Mouse (Mus musculus): ENCODE measurements around the gene Fam193b. TPM values are rescaled to one million over a fixed set of nuclear protein-coding genes. Genes with fewer than 3 reads are reported as not detected.

The Fam193b gene
- polyA plus RNA-seq, 1 experiment from 2014 or later = 54.8 TPM

GRCm38 (mm10) chr13:55522730-55523129 lies 48.2 kb downstream of the Fam193b start:
- Histone ChIP-seq H3K4me3 (no peak overlapping the region), H3K4me2 (no peak overlapping the region), H3K9ac (no peak overlapping the region), H3K27me3 (no peaks in the 10 kb centered on the region), H3K9me3 (no peaks in the 10 kb centered on the region), H3K27ac (replicated peaks) (no peak overlapping the region), H3K36me3 (no peaks in the 10 kb centered on the region), H3K4me1 (replicated peaks) (no peaks in the 10 kb centered on the region)
- 63% methylated on average over 8 of the region's 8 CpGs for WGBS
- ATAC-seq (ENCODE audit: low FRiP score, low read depth) = no peak

DNA sequence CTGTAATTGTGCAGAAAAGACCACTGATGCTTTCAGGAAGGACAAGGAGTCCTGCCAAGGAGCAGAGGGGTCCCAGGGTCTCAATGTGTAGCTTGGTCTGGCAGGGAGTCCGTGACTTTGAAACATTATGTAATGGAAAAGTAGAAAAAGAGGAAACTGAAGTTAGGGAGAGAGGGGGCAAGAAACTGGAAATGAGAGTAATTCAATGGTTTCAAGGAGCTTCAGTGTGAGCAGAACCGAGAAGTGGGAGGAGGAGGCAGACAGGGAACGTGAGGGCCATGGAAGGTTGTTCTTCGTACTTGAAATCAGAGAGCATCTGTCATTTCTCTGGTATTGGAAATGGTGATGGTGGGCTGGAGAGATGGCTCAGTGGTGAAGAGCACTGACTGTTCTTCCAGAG lies 51.3 kb downstream of the Fam193b start:
- no peak overlapping the region for H3K27ac ChIP-seq (replicated peaks)
- 83% methylated on average over 4 of the region's 4 CpGs for WGBS
- H3K9me3 ChIP-seq = no peaks in the 10 kb centered on the region
- no peak overlapping the region for H3K9ac ChIP-seq
- no peak for ATAC-seq (ENCODE audit: low FRiP score, low read depth)
- H3K36me3 ChIP-seq = no peaks in the 10 kb centered on the region
- no peaks in the 10 kb centered on the region for H3K4me1 ChIP-seq (replicated peaks)
- no peak overlapping the region for H3K4me3 ChIP-seq
- no peaks in the 10 kb centered on the region for H3K27me3 ChIP-seq
- no peak overlapping the region for H3K4me2 ChIP-seq

GRCm38 (mm10) chr13:55516955-55517354 lies 54.0 kb downstream of the Fam193b start:
- WGBS = 6% methylated on average over 5 of the region's 5 CpGs

DNA sequence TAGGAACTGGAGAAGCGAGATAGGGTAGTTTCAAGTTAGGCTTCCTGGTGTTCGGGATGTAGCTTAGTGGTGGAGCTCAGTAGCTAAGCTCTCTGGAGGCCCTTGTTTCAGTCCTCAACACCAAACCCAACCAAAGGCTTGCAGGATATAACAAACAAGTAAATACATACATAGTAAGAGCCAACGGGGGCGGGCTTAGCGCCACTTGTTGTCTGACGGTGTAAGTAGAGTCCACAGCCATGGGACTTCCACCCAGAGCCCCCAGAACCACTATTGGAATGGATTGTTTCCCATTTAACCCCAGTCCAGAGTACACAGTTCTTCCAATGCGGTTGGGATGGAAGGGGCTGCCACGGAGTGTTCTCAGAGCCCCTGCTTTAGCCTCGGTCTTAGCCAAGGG lies 57.1 kb downstream of the Fam193b start:
- WGBS = 32% methylated on average over 9 of the region's 9 CpGs
- Histone ChIP-seq H3K4me2 (peak overlapping the region; percentile 79), H3K4me3 (peak overlapping the region; percentile 85), H3K4me1 (replicated peaks) (peaks cover 30% of the 10 kb centered on the region), H3K27me3 (no peaks in the 10 kb centered on the region), H3K9me3 (no peaks in the 10 kb centered on the region), H3K36me3 (no peaks in the 10 kb centered on the region), H3K27ac (replicated peaks) (no peak overlapping the region), H3K9ac (no peak overlapping the region)
- no peak for ATAC-seq (ENCODE audit: low FRiP score, low read depth)

More at GRCm38 (mm10) chr13:55516955-55517354, 54.0 kb downstream of the Fam193b start:
- Histone ChIP-seq H3K9ac (no peak overlapping the region), H3K4me1 (replicated peaks) (peaks cover 13% of the 10 kb centered on the region), H3K4me3 (no peak overlapping the region), H3K27ac (replicated peaks) (no peak overlapping the region), H3K4me2 (no peak overlapping the region), H3K36me3 (no peaks in the 10 kb centered on the region), H3K9me3 (no peaks in the 10 kb centered on the region), H3K27me3 (no peaks in the 10 kb centered on the region)
- no peak for ATAC-seq (ENCODE audit: low FRiP score, low read depth)

DNA sequence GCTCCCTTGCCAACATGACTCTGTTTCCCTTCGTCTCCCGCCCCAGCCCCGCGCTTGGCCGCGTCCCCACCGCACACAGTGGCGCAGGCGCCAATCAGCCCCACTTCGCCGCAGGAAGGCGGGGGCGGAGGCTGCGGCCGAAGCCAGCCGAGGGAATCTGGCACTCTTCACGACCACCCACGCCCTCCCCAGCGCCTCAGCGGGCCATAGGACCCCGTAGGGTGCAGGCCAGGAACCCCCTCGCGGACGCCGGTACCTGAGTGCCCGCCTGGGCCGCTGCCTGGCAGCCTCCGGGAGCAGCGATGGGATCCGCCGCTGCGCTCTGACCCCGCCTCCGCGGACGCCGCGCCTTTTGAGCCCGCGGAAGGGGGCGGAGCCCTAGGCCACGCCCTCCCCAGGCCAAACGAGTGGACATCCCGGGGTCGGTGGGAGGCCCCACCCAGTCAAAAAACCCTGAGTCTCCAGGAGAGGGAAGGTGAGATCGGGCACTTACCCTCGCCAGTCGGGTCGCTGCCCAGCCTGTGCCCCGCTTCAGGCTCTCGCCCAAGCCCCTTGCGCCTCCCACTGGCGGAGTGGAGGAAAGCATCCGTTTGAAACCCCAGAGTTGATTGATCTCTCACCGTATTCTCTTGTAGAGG lies 57.7 kb downstream of the Fam193b start, which contains the start of gene Pdlim7:
Pdlim7 (minus strand) TSS at position 566 of the 638 bp plus-strand sequence.
- under 1% methylated on average over 53 of the region's 55 CpGs for WGBS

DNA sequence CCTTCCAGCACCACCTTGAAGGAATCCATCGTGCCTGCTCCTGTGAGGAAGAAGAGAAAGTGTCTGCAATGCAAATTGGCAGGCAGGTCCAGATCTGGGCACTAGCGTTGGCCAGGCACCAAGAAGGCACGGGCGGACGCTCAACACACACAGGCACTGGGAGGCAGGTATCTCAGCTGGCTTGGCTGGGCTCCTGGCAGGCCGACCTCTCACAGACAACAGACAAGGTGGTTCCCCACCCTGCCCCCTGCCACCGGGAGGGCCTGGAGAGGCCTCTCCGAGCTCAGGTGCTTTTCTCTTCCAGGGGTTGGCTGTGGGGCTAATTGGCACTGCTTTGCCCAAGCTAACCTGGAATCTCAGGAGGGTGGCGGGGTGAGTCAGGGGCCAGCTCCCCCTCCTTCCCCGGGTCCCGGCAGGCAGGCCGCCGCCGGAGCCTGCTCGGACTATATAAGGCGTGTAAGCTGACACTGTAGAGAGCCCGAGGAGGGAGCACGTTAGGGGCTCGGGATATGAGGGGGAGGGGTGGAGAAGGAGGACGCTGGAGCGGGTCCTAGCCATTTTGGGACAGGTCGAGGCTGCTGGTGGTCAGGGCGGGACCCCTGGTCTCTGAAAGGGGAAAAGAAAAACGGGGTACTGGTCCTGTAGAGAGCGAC lies 58.4 kb downstream of the Fam193b start:
- H3K27ac ChIP-seq (replicated peaks) = peak overlapping the region; percentile 91
- peak overlapping the region; percentile 79 for H3K4me2 ChIP-seq
- H3K9me3 ChIP-seq = no peaks in the 10 kb centered on the region
- 1% methylated on average over 25 of the region's 25 CpGs for WGBS
- ATAC-seq (ENCODE audit: low FRiP score, low read depth) = peak; percentile 58
- peaks cover 30% of the 10 kb centered on the region for H3K4me1 ChIP-seq (replicated peaks)
- no peaks in the 10 kb centered on the region for H3K27me3 ChIP-seq
- peak overlapping the region; percentile 85 for H3K4me3 ChIP-seq
- peak overlapping the region; percentile 90 for H3K9ac ChIP-seq
- peaks cover 2% of the 10 kb centered on the region; the same call in 1 of the 2 replicates for H3K36me3 ChIP-seq

More for the DNA sequence above, 57.7 kb downstream of the Fam193b start, which contains the start of gene Pdlim7:
- H3K9ac ChIP-seq = peak within 1 kb of the TSS; percentile 90
- H3K4me1 ChIP-seq (replicated peaks) = peaks cover 30% of the 10 kb centered on the region
- no peaks in the 10 kb centered on the region for H3K9me3 ChIP-seq
- H3K36me3 ChIP-seq = no peaks in the 10 kb centered on the region
- ATAC-seq (ENCODE audit: low FRiP score, low read depth) = peak; percentile 80
- peak within 1 kb of the TSS; percentile 91 for H3K27ac ChIP-seq (replicated peaks)
- H3K4me3 ChIP-seq = peak within 1 kb of the TSS; percentile 85
- H3K27me3 ChIP-seq = no peaks in the 10 kb centered on the region
- peak within 1 kb of the TSS; percentile 79 for H3K4me2 ChIP-seq

DNA sequence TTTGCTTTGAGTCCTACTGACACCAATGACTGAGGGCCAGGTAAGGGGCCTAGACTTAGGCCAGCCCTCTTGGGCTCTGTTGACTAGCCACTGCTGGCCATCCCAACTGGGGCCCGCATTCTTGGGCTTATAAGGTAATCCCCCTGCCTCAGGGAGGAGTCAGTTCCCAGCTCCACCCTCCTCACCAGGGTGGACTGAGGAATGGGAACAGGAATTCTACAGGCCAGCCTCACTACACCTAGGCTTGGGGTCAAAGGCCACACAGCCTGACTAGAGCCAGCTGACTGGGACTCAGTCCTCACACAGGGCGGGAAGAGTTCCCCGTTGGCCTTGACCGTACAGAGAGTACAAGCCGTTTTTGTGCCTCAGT lies 59.4 kb downstream of the Fam193b start:
- peak overlapping the region; percentile 85; the same call in 1 of the 2 replicates for H3K4me3 ChIP-seq
- H3K27ac ChIP-seq (replicated peaks) = peak overlapping the region; percentile 47; the same call in 1 of the 2 replicates
- no peak for ATAC-seq (ENCODE audit: low FRiP score, low read depth)
- WGBS = 49% methylated on average over 5 of the region's 5 CpGs
- H3K9me3 ChIP-seq = no peaks in the 10 kb centered on the region
- peaks cover 10% of the 10 kb centered on the region for H3K36me3 ChIP-seq
- H3K27me3 ChIP-seq = no peaks in the 10 kb centered on the region
- peak overlapping the region; percentile 79 for H3K4me2 ChIP-seq
- no peak overlapping the region for H3K9ac ChIP-seq
- H3K4me1 ChIP-seq (replicated peaks) = peaks cover 30% of the 10 kb centered on the region

DNA sequence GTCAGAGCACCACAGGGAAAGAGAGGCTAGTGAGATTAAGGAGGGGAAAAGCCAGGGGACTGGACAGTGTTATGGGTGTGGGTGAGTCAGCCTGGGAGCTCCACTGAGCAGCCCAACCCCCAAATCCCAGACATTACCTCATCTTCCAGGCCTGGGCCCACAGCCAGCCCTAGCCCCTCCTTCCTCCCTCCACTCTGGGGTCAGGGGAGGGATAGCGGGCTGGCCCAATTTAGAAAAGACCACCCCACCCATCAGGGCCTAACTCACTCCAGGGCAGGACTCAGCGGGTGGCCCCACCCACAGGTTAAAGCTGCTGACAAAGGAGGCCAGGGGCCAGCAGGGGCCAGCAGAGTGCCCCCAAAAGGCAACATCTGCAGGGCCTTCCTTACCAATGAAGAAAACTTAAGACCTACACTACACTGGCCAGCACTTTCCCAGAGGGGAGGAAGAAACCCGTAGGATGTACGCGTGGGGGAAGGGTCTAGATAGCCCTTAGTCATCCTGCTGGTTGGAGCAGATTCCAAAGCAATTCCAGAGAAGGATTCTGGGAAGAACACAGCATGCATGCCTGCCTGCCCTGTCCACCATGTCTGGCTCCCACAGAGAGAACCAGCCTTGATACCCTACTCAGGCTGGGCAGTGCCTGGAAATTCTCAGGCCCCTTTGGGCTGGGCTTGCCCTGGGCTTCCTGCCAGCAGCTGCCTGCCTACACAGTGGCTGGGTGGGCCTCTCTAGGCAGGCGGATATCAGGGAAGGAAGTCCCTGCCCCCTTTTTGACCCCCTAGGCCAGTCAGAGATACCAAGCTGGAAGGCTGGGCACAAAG lies 60.0 kb downstream of the Fam193b start:
- no peak overlapping the region for H3K4me3 ChIP-seq
- peak; percentile 24 for ATAC-seq (ENCODE audit: low FRiP score, low read depth)
- H3K27me3 ChIP-seq = no peaks in the 10 kb centered on the region
- peaks cover 30% of the 10 kb centered on the region for H3K4me1 ChIP-seq (replicated peaks)
- H3K9me3 ChIP-seq = no peaks in the 10 kb centered on the region
- peak overlapping the region; percentile 47; the same call in 1 of the 2 replicates for H3K27ac ChIP-seq (replicated peaks)
- H3K9ac ChIP-seq = no peak overlapping the region
- peak overlapping the region; percentile 79 for H3K4me2 ChIP-seq
- 16% methylated on average over 6 of the region's 6 CpGs for WGBS
- H3K36me3 ChIP-seq = peaks cover 16% of the 10 kb centered on the region

GRCm38 (mm10) chr13:55510332-55510667 lies 60.6 kb downstream of the Fam193b start:
- peaks cover 30% of the 10 kb centered on the region for H3K4me1 ChIP-seq (replicated peaks)
- no peak overlapping the region for H3K9ac ChIP-seq
- ATAC-seq (ENCODE audit: low FRiP score, low read depth) = no peak
- no peaks in the 10 kb centered on the region for H3K9me3 ChIP-seq
- WGBS = 38% methylated on average over 3 of the region's 3 CpGs
- no peak overlapping the region for H3K4me3 ChIP-seq
- H3K27me3 ChIP-seq = no peaks in the 10 kb centered on the region
- H3K27ac ChIP-seq (replicated peaks) = peak overlapping the region; percentile 47; the same call in 1 of the 2 replicates
- no peak overlapping the region; the same call in 1 of the 2 replicates for H3K4me2 ChIP-seq
- peaks cover 22% of the 10 kb centered on the region for H3K36me3 ChIP-seq

DNA sequence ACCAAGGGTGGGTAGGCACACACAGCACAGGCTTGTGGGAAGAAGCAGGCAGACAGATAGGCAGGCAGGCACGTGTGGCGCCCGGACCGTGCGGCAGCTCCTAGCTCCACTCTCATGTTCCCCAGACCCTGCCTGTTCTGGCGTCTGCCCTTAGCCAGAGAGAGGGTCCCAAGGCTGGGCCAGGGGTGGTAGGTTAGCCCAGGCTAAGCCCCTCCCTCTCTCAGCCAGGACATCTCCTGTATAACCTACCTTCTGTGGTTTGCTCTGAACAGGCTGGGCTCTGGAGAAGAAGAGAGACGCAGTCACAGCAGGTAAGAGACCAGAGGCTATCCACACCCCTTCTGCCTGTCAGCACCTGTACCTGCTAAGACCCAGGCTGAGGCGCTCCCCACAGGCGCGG lies 62.4 kb downstream of the Fam193b start:
- Histone ChIP-seq H3K27ac (replicated peaks) (no peak overlapping the region), H3K4me2 (no peak overlapping the region), H3K9ac (no peak overlapping the region), H3K4me1 (replicated peaks) (peaks cover 25% of the 10 kb centered on the region), H3K36me3 (peaks cover 39% of the 10 kb centered on the region), H3K4me3 (no peak overlapping the region), H3K9me3 (no peaks in the 10 kb centered on the region), H3K27me3 (no peaks in the 10 kb centered on the region)
- WGBS = 89% methylated on average over 10 of the region's 10 CpGs
- ATAC-seq (ENCODE audit: low FRiP score, low read depth) = no peak

DNA sequence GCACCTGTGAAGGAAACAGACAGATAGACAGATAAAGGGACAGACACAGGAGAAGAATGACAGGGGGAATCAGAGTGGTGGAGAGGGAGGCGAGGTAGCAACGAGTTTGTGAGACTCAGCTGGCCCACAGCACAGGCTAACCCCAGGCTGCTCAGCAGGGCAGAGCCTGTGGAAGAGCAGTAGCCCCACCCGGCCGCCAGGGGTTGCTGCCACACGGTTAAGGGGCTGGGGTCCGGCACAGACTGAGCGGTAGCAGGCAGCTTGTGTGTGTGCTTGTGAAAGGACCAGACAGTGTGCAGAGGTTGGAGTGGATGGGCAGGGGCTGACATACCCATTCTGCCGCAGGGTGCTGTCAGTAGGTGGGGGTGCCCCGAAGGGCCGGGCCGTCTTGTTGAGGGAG lies 63.0 kb downstream of the Fam193b start:
- Histone ChIP-seq H3K4me1 (replicated peaks) (peaks cover 25% of the 10 kb centered on the region), H3K4me3 (no peak overlapping the region), H3K9ac (no peak overlapping the region), H3K27me3 (no peaks in the 10 kb centered on the region), H3K4me2 (no peak overlapping the region), H3K27ac (replicated peaks) (no peak overlapping the region), H3K9me3 (no peaks in the 10 kb centered on the region), H3K36me3 (peaks cover 46% of the 10 kb centered on the region)
- 64% methylated on average over 11 of the region's 11 CpGs for WGBS
- no peak for ATAC-seq (ENCODE audit: low FRiP score, low read depth)

DNA sequence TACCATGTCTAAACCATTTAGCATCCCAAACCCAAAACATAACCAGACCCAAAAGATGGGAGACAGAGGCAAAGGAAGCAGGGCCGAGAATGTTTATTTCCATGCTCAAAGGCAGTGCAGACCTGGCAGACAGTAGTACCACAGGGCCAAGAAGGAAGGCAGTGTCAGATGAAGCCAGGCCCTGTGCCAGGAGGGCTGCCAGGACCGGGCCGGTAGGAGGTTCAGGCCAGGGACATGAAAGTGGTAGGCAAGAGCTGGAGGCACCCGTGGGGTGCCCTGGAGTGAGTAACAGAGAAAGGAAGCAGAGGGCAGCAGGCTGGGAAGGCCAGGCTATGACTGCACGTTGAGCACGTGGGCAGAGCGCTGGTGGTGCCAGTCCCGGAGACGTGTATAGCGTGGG lies 64.2 kb downstream of the Fam193b start:
- no peaks in the 10 kb centered on the region for H3K9me3 ChIP-seq
- no peak overlapping the region for H3K9ac ChIP-seq
- H3K4me2 ChIP-seq = no peak overlapping the region
- 84% methylated on average over 10 of the region's 10 CpGs for WGBS
- H3K27me3 ChIP-seq = no peaks in the 10 kb centered on the region
- ATAC-seq (ENCODE audit: low FRiP score, low read depth) = no peak
- peaks cover 53% of the 10 kb centered on the region for H3K36me3 ChIP-seq
- H3K4me3 ChIP-seq = no peak overlapping the region
- peaks cover 14% of the 10 kb centered on the region for H3K4me1 ChIP-seq (replicated peaks)
- no peak overlapping the region for H3K27ac ChIP-seq (replicated peaks)
